Mouse (Mus musculus): Measurements from ENCODE around the gene Pim1. TPM values are rescaled to one million over a fixed set of nuclear protein-coding genes. Genes with fewer than 3 reads are reported as not detected.

Gene Pim1
- total and polyA plus RNA-seq, 3 experiments, result 75.8 to 178 (median 133) TPM

DNA sequence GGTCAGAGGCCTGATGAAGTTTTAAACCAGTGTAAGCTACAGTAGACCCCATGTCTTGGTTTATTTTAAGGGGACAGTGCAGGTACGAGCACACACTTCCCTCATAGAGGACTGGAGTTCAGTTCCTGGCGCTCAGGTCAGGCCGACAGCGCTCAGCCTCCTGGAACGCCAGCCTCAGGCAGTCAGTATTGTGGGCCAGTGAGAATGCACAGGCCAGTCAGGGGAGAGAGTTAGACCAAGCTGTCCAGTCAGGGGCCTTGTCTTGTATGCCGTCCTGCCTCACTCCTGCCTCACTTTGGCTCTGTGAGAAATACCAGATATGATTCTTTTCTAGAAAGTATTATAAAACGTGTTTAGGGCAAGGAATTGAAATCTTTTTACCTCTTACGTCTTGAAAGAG is 42.5 kb upstream of the Pim1 start:
- Histone ChIP-seq H3K36me3 (replicated peaks in 1 of 2; ENCODE audit: control insufficient read depth in 1 of 2, insufficient read depth in 1 of 2, low read length in 1 of 2) (no peaks in the 10 kb centered on the region), H3K79me2 (replicated peaks; ENCODE audit: control insufficient read depth, extremely low read depth, insufficient read depth, poor library complexity, severe bottlenecking) (no peaks in the 10 kb centered on the region), H3K4me3 (replicated peaks in 1 of 3; ENCODE audit: low read depth in 2 of 3, low read length in 2 of 3, poor library complexity in 1 of 3) (no peak overlapping the region), H3K27ac (ENCODE audit: insufficient read depth, low read depth) (no peak overlapping the region), H3K9ac (ENCODE audit: insufficient read depth, low read depth) (no peak overlapping the region), H3K4me2 (ENCODE audit: insufficient read depth, low read depth, poor library complexity, severe bottlenecking) (no peak overlapping the region), H3K4me1 (ENCODE audit: control insufficient read depth in 1 of 2, insufficient read depth in 2 of 2) (peaks cover 5 to 36% of the 10 kb centered on the region in 2 experiments), H3K27me3 (replicated peaks) (no peaks in the 10 kb centered on the region), H3K9me3 (replicated peaks; ENCODE audit: low read length) (peaks cover 6% of the 10 kb centered on the region)
- in situ Hi-C loops (cut with MboI; ENCODE audit: low pct_ligation_motif_present, low pct_unique_long_range_greater_than_20kb, low sequenced_read_pairs), result no loop called here
- dilution Hi-C loops (cut with MboI; ENCODE audit: extremely low pct_ligation_motif_present, extremely low pct_unique_long_range_greater_than_20kb, low sequenced_read_pairs), result no loop called here
- TF ChIP-seq POLR2AphosphoS2 (IDR thresholded peaks at IDR 0.05; ENCODE audit: low read depth, low read length) (no peak), SIN3A (IDR thresholded peaks at IDR 0.05; ENCODE audit: low read length) (no peak), RAD21 (IDR thresholded peaks at IDR 0.05; ENCODE audit: low read depth, low read length) (no peak), MAX (IDR thresholded peaks at IDR 0.05; ENCODE audit: low read length) (no peak)
- no peak for DNase-seq (ENCODE audit: extremely low read depth)

DNA sequence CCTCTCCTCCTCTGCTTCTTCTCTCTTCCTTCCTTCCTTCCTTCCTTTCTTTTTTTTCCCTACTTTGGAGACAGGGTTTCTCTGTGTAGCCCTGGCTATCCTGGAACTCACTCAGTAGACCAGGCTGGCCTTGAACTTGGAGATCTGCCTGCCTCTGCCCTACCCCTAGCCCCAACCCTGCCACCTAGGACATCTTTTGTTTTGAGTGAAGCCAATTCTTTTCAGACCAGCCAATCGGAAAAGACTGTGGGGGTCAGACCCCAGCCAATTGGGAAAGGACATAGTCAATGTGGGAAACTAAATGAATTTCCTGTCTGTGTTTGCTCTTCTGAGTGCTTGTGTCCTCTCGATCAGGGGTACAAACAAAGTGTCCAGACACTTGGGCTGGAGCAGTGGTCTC is 42.0 kb upstream of the Pim1 start:
- no peak for TF ChIP-seq IRF4 (IDR thresholded peaks at IDR 0.05; ENCODE audit: low read depth, low read length)
- TF ChIP-seq NRF1 (IDR thresholded peaks at IDR 0.05; ENCODE audit: low read depth, low read length), result no peak
- TF ChIP-seq TCF12 (IDR thresholded peaks at IDR 0.05; ENCODE audit: low read depth, low read length), result no peak
- no peak for TF ChIP-seq ZNF384 (IDR thresholded peaks at IDR 0.05; ENCODE audit: low read depth, low read length)
- TF ChIP-seq POLR2A (IDR thresholded peaks at IDR 0.05; ENCODE audit: low read depth, low read length), result no peak
- TF ChIP-seq RCOR1 (conservative IDR thresholded peaks at IDR 0.05; ENCODE audit: low read depth, low read length), result no peak
- no peak for TF ChIP-seq MAFK (IDR thresholded peaks at IDR 0.05; ENCODE audit: insufficient replicate concordance, low read length)
- no peak for TF ChIP-seq NELFE (IDR thresholded peaks at IDR 0.05; ENCODE audit: low read depth, low read length)
- TF ChIP-seq MXI1 (IDR thresholded peaks at IDR 0.05; ENCODE audit: low read depth, low read length), result no peak
- TF ChIP-seq PAX5 (IDR thresholded peaks at IDR 0.05; ENCODE audit: low read length), result no peak
- TF ChIP-seq CTCF (conservative IDR thresholded peaks at IDR 0.05 in 1 of 2, IDR thresholded peaks at IDR 0.05 in 1 of 2; ENCODE audit: low read depth in 2 of 2, low read length in 2 of 2), result no peak
- TF ChIP-seq USF2 (conservative IDR thresholded peaks at IDR 0.05; ENCODE audit: low read depth, low read length), result no peak
- TF ChIP-seq MAX (IDR thresholded peaks at IDR 0.05; ENCODE audit: low read length), result no peak
- no peak for TF ChIP-seq UBTF (IDR thresholded peaks at IDR 0.05; ENCODE audit: low read depth, low read length)
- TF ChIP-seq HCFC1 (IDR thresholded peaks at IDR 0.05; ENCODE audit: low read depth, low read length), result no peak
- no peak for TF ChIP-seq JUN (IDR thresholded peaks at IDR 0.05; ENCODE audit: insufficient read depth, low read depth, low read length)
- TF ChIP-seq MAZ (IDR thresholded peaks at IDR 0.05; ENCODE audit: low read depth, low read length), result no peak
- TF ChIP-seq KAT2A (IDR thresholded peaks at IDR 0.05; ENCODE audit: insufficient replicate concordance, low read length), result no peak
- TF ChIP-seq E2F4 (IDR thresholded peaks at IDR 0.05; ENCODE audit: insufficient replicate concordance, low read depth, low read length), result no peak
- no peak for TF ChIP-seq MYC (IDR thresholded peaks at IDR 0.05; ENCODE audit: low read depth, low read length)
- Histone ChIP-seq H3K9me3 (replicated peaks; ENCODE audit: low read length) (peaks cover 6% of the 10 kb centered on the region), H3K4me2 (ENCODE audit: insufficient read depth, low read depth, poor library complexity, severe bottlenecking) (no peak overlapping the region), H3K27ac (ENCODE audit: insufficient read depth, low read depth) (no peak overlapping the region), H3K4me1 (ENCODE audit: control insufficient read depth in 1 of 2, insufficient read depth in 2 of 2) (peaks cover 5 to 33% of the 10 kb centered on the region in 2 experiments), H3K79me2 (replicated peaks; ENCODE audit: control insufficient read depth, extremely low read depth, insufficient read depth, poor library complexity, severe bottlenecking) (no peaks in the 10 kb centered on the region), H3K4me3 (replicated peaks in 1 of 3; ENCODE audit: low read depth in 2 of 3, low read length in 2 of 3, poor library complexity in 1 of 3) (no peak overlapping the region), H3K36me3 (replicated peaks in 1 of 2; ENCODE audit: control insufficient read depth in 1 of 2, insufficient read depth in 1 of 2, low read length in 1 of 2) (no peaks in the 10 kb centered on the region), H3K9ac (ENCODE audit: insufficient read depth, low read depth) (no peak overlapping the region), H3K27me3 (replicated peaks) (no peaks in the 10 kb centered on the region)
- dilution Hi-C loops (cut with MboI; ENCODE audit: extremely low pct_ligation_motif_present, extremely low pct_unique_long_range_greater_than_20kb, low sequenced_read_pairs) (no loop called here), in situ Hi-C loops (cut with MboI; ENCODE audit: low pct_ligation_motif_present, low pct_unique_long_range_greater_than_20kb, low sequenced_read_pairs) (no loop called here)
- no peak for DNase-seq (ENCODE audit: extremely low read depth)

All from CH12.LX (cell line).